Mouse (Mus musculus): ENCODE results near the gene Spata18. TPM values are rescaled to one million over a fixed set of nuclear protein-coding genes. Genes with fewer than 3 reads are reported as not detected.

The Spata18 gene
- polyA plus RNA-seq, 1 experiment = not detected

GRCm38 (mm10) chr5:73650365-73650964 lies 714 bp upstream of the Spata18 start:
- DNase-seq (ENCODE audit: extremely low spot score in 1 of 2, low spot score in 1 of 2) = peak in 1 of 2 experiments; percentile 21

- DNase-seq (ENCODE audit: extremely low spot score in 1 of 2, low spot score in 1 of 2) = no peak
Observed at GRCm38 (mm10) chr5:73651855-73652201, 649 bp downstream of the Spata18 start.

GRCm38 (mm10) chr5:73666695-73667094 lies 15.5 kb downstream of the Spata18 start:
- no peak for DNase-seq (ENCODE audit: extremely low spot score in 1 of 2, low spot score in 1 of 2)

GRCm38 (mm10) chr5:73667877-73668276 lies 16.7 kb downstream of the Spata18 start:
- DNase-seq (ENCODE audit: extremely low spot score in 1 of 2, low spot score in 1 of 2) = no peak

- no peak for DNase-seq (ENCODE audit: extremely low spot score in 1 of 2, low spot score in 1 of 2)
Observed at GRCm38 (mm10) chr5:73669386-73669785, 18.2 kb downstream of the Spata18 start.

- DNase-seq (ENCODE audit: extremely low spot score in 1 of 2, low spot score in 1 of 2) = no peak
Observed at GRCm38 (mm10) chr5:73675604-73676003, 24.4 kb downstream of the Spata18 start.

GRCm38 (mm10) chr5:73676626-73677025 lies 25.4 kb downstream of the Spata18 start:
- DNase-seq (ENCODE audit: extremely low spot score in 1 of 2, low spot score in 1 of 2) = peak in 1 of 2 experiments; percentile 45

GRCm38 (mm10) chr5:73683221-73683620 lies 32.0 kb downstream of the Spata18 start:
- DNase-seq (ENCODE audit: extremely low spot score in 1 of 2, low spot score in 1 of 2) = no peak

- no peak for DNase-seq (ENCODE audit: extremely low spot score in 1 of 2, low spot score in 1 of 2)
Observed at GRCm38 (mm10) chr5:73683706-73684409, 32.7 kb downstream of the Spata18 start.

GRCm38 (mm10) chr5:73686149-73686548 lies 35.0 kb downstream of the Spata18 start:
- DNase-seq (ENCODE audit: extremely low spot score in 1 of 2, low spot score in 1 of 2) = peak in 1 of 2 experiments; percentile 42

GRCm38 (mm10) chr5:73688576-73688975 lies 37.4 kb downstream of the Spata18 start:
- DNase-seq (ENCODE audit: extremely low spot score in 1 of 2, low spot score in 1 of 2) = no peak

GRCm38 (mm10) chr5:73690146-73690545 lies 39.0 kb downstream of the Spata18 start:
- no peak for DNase-seq (ENCODE audit: extremely low spot score in 1 of 2, low spot score in 1 of 2)

GRCm38 (mm10) chr5:73691723-73692520 lies 40.7 kb downstream of the Spata18 start:
- no peak for DNase-seq (ENCODE audit: extremely low spot score in 1 of 2, low spot score in 1 of 2)

GRCm38 (mm10) chr5:73693778-73694177 lies 42.6 kb downstream of the Spata18 start:
- DNase-seq (ENCODE audit: extremely low spot score in 1 of 2, low spot score in 1 of 2) = no peak

- no peak for DNase-seq (ENCODE audit: extremely low spot score in 1 of 2, low spot score in 1 of 2)
Observed at GRCm38 (mm10) chr5:73694254-73695015, 43.3 kb downstream of the Spata18 start.

GRCm38 (mm10) chr5:73697700-73698099 lies 46.5 kb downstream of the Spata18 start:
- DNase-seq (ENCODE audit: extremely low spot score in 1 of 2, low spot score in 1 of 2) = no peak

- DNase-seq (ENCODE audit: extremely low spot score in 1 of 2, low spot score in 1 of 2) = no peak
Observed at GRCm38 (mm10) chr5:73701063-73701890, 50.1 kb downstream of the Spata18 start.

- DNase-seq (ENCODE audit: extremely low spot score in 1 of 2, low spot score in 1 of 2) = no peak
Observed at GRCm38 (mm10) chr5:73701946-73702710, 50.9 kb downstream of the Spata18 start.

- DNase-seq (ENCODE audit: extremely low spot score in 1 of 2, low spot score in 1 of 2) = no peak
Observed at GRCm38 (mm10) chr5:73703096-73703495, 51.9 kb downstream of the Spata18 start.
